Mouse (Mus musculus): ENCODE results near the gene Cdc42se1. TPM values are rescaled to one million over a fixed set of nuclear protein-coding genes. Genes with fewer than 3 reads are reported as not detected.

Cdc42se1 gene
- 48.7 and 61.6 TPM in 2 replicates for polyA plus RNA-seq (2014; fragmentation: Nextera tagmentation; extraction: Ambion mirVana)

DNA sequence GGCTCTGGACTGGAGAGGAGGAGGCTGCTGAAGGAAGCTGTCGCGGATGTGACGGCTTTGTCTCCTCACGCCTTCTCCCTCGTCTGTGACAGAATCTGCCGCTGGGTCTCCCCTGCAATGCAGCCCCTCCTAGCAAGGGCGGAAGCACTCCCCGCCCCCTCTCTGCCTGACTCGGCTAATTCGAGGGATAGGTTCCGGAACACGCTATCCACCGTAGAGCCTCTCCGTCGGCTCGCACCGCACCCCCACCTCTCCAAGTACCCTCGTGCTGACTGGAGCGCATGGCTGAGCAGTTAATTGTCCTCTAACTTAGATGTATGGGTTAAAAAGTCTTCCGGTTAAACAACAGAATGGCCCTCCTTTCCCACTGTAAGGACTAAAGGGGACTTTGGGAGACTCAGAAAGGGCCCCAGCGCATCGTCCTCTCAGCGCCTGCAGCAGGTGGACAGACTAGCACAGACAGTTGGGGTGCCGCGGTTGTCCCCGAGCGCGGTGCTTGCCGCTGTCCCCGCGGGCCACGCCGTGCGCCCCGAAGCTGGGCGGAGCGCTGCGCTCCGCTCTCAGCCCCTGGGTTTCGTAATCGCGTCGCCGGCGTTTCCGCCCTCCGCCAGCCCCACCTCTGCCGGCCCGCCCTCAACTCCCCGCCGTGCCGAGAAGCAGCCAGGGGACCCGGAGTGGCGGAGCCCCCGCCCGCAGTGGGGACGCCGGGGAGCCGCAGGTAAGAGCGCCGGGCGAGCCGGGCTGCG, at the start of gene Cdc42se1:
Cdc42se1 (plus strand) TSS at position 585 of the 746 bp plus-strand sequence.
- Histone ChIP-seq H3K36me3 (ENCODE audit: control insufficient read depth, insufficient read depth, low read length) (peaks cover 12% of the 10 kb centered on the region; the same call in 1 of the 2 replicates), H3K4me2 (ENCODE audit: low read depth, low read length) (peak within 1 kb of the TSS; percentile 96), H3K4me3 (ENCODE audit: low read depth, low read length) (peak within 1 kb of the TSS; percentile 81), H3K9me3 (ENCODE audit: control insufficient read depth, low read length) (no peaks in the 10 kb centered on the region), H3K27me3 (ENCODE audit: control insufficient read depth, insufficient read depth, low read length) (no peaks in the 10 kb centered on the region), H3K27ac (ENCODE audit: low read depth, low read length) (peak within 1 kb of the TSS; percentile 92), H3K9ac (replicated peaks; ENCODE audit: low read depth, low read length) (peak within 1 kb of the TSS; percentile 76), H3K4me1 (ENCODE audit: control insufficient read depth, insufficient read depth, low read length) (peaks cover 48% of the 10 kb centered on the region)
- ATAC-seq (ENCODE audit: low read depth), result peak; percentile 92
- WGBS, result under 1% methylated on average over 62 of the region's 64 CpGs

DNA sequence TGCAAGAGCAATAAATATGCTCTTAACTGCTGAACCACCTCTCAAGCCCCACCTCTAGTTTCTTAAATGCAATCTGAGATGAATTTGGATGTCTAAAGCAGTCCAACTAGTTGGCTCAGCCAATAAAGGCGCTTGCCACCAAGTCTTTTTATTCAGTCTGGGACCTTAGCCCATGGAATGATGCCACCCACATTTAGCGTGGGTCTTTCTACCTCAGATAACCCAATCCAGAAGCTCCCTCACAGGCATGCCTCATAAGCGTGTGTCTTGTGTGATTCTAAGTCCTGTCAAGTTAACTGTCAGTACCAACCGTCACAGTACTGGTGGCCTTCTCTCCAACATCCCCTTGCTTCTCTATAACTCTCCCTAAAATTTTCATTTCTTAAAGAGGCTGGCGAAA, 49.6 kb upstream of the Cdc42se1 start:
- 90% methylated on average over 5 of the region's 5 CpGs for WGBS
- Histone ChIP-seq H3K27ac (ENCODE audit: low read depth, low read length) (no peak overlapping the region), H3K27me3 (ENCODE audit: control insufficient read depth, insufficient read depth, low read length) (no peaks in the 10 kb centered on the region), H3K4me3 (ENCODE audit: low read depth, low read length) (no peak overlapping the region), H3K36me3 (ENCODE audit: control insufficient read depth, insufficient read depth, low read length) (peaks cover 5% of the 10 kb centered on the region; the same call in 1 of the 2 replicates), H3K4me1 (ENCODE audit: control insufficient read depth, insufficient read depth, low read length) (peaks cover under 1% of the 10 kb centered on the region; the same call in 1 of the 2 replicates), H3K4me2 (ENCODE audit: low read depth, low read length) (no peak overlapping the region), H3K9me3 (ENCODE audit: control insufficient read depth, low read length) (no peaks in the 10 kb centered on the region), H3K9ac (replicated peaks; ENCODE audit: low read depth, low read length) (no peak overlapping the region)
- no peak for ATAC-seq (ENCODE audit: low read depth)

DNA sequence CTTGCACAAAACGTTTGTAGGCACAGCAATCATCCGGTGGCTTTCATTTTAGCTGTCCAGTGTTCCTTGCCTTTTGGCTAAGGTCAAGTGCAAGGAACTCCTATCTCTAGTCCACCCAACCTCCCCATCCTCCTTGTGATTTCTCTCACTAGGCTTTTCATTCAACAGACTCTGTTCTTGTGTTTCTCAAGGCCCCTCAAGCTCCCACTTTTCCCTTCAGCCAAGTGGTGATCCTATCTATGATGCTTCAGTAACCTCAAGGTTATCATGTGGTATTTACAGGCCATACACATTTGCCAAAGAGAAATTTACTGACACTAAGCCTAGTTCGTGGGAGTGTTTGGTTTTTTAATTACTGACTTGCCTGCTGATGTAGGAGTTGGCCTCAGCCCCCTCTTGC, 48.6 kb upstream of the Cdc42se1 start:
- H3K27ac ChIP-seq (ENCODE audit: low read depth, low read length), result no peak overlapping the region
- H3K27me3 ChIP-seq (ENCODE audit: control insufficient read depth, insufficient read depth, low read length), result no peaks in the 10 kb centered on the region
- 81% methylated on average over 3 of the region's 3 CpGs for WGBS
- ATAC-seq (ENCODE audit: low read depth), result no peak
- H3K4me2 ChIP-seq (ENCODE audit: low read depth, low read length), result no peak overlapping the region
- H3K36me3 ChIP-seq (ENCODE audit: control insufficient read depth, insufficient read depth, low read length), result peaks cover 5% of the 10 kb centered on the region; the same call in 1 of the 2 replicates
- no peaks in the 10 kb centered on the region for H3K9me3 ChIP-seq (ENCODE audit: control insufficient read depth, low read length)
- H3K9ac ChIP-seq (replicated peaks; ENCODE audit: low read depth, low read length), result no peak overlapping the region
- H3K4me1 ChIP-seq (ENCODE audit: control insufficient read depth, insufficient read depth, low read length), result no peaks in the 10 kb centered on the region
- no peak overlapping the region for H3K4me3 ChIP-seq (ENCODE audit: low read depth, low read length)

DNA sequence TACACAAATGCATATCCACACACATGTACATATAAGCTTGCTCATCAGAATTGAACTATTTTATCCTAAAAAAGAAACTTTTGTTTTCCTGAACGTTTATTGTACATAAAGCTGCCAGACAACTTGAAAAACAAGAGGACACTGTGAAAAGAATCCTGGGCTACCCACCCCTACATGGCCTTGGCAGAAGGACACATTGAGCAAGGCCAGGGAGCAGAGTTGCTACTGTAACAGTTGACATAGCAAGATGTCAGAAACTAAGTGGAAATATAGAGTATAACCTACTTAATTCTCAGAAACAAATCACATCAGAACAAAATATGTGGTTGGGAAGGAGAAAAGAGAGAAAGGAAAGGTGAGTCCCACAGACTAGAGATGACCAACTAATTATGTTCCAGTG, 46.7 kb upstream of the Cdc42se1 start:
- H3K4me1 ChIP-seq (ENCODE audit: control insufficient read depth, insufficient read depth, low read length), result no peaks in the 10 kb centered on the region
- no peaks in the 10 kb centered on the region for H3K9me3 ChIP-seq (ENCODE audit: control insufficient read depth, low read length)
- H3K27ac ChIP-seq (ENCODE audit: low read depth, low read length), result no peak overlapping the region
- ATAC-seq (ENCODE audit: low read depth), result no peak
- no peak overlapping the region for H3K4me3 ChIP-seq (ENCODE audit: low read depth, low read length)
- peaks cover 10% of the 10 kb centered on the region for H3K36me3 ChIP-seq (ENCODE audit: control insufficient read depth, insufficient read depth, low read length)
- no peak overlapping the region for H3K9ac ChIP-seq (replicated peaks; ENCODE audit: low read depth, low read length)
- 55% methylated on average over 1 of the region's 1 CpGs for WGBS
- no peaks in the 10 kb centered on the region for H3K27me3 ChIP-seq (ENCODE audit: control insufficient read depth, insufficient read depth, low read length)
- H3K4me2 ChIP-seq (ENCODE audit: low read depth, low read length), result no peak overlapping the region

DNA sequence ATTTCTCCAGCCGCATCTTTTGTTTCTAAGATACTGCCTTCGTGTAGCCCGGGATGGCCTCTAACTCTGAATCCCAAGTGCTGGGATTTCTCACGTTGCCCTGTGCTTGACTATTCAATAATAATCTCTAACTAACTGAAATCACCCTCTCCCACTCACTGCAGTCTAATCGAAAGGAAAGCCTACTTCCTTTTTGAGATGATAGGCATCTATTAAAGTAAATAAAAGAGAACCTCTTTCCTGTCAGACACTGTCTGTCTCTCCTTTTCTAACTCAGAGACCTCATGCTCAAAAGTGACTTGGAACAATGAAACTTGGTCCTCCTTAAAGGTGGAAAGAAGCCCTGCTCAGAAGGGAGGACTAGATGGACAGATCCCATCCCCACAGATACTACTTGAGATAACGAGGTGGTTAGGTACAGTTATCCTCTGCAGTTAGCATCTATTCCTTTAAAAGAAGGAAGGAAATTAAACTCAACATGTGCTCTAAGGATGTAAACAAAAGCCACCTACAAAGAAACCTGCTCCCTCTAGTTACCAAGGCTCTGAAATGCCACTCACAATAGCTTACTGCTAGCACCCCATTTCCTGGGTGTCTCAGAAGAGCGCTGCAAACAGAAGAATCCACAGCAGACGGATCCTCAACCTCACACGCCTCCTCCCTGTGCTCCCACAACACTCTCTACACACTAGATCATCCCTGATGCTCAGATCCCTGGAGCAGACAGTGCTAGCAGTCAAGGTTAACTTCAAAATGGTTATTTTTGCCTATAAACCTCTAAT, 43.5 kb upstream of the Cdc42se1 start:
- no peaks in the 10 kb centered on the region for H3K4me1 ChIP-seq (ENCODE audit: control insufficient read depth, insufficient read depth, low read length)
- H3K27me3 ChIP-seq (ENCODE audit: control insufficient read depth, insufficient read depth, low read length), result no peaks in the 10 kb centered on the region
- peaks cover 28% of the 10 kb centered on the region for H3K36me3 ChIP-seq (ENCODE audit: control insufficient read depth, insufficient read depth, low read length)
- 94% methylated on average over 9 of the region's 9 CpGs for WGBS
- no peak overlapping the region for H3K9ac ChIP-seq (replicated peaks; ENCODE audit: low read depth, low read length)
- no peak overlapping the region for H3K4me2 ChIP-seq (ENCODE audit: low read depth, low read length)
- ATAC-seq (ENCODE audit: low read depth), result no peak
- H3K4me3 ChIP-seq (ENCODE audit: low read depth, low read length), result no peak overlapping the region
- H3K27ac ChIP-seq (ENCODE audit: low read depth, low read length), result no peak overlapping the region
- no peaks in the 10 kb centered on the region for H3K9me3 ChIP-seq (ENCODE audit: control insufficient read depth, low read length)

DNA sequence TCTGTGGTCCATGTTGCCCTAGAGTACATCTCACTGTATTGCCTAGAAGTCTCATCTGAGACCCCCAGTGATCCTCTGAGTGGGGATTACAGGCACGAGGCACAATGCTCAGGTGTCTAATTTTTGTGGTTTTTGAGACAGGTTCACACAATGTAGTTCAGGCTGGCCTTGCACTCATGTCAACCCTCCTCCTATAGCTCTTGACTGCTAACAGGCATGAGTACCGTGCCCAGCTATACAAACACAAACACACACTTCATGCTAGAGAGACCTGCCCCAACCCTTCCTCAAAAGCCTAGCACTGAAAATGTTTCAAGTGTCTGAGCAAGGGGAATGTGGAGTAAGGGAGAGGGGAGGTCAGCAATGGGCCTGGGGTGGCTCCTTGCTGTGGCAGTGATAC, 42.4 kb upstream of the Cdc42se1 start:
- Histone ChIP-seq H3K36me3 (ENCODE audit: control insufficient read depth, insufficient read depth, low read length) (peaks cover 28% of the 10 kb centered on the region), H3K27ac (ENCODE audit: low read depth, low read length) (no peak overlapping the region), H3K9ac (replicated peaks; ENCODE audit: low read depth, low read length) (no peak overlapping the region), H3K27me3 (ENCODE audit: control insufficient read depth, insufficient read depth, low read length) (no peaks in the 10 kb centered on the region), H3K4me3 (ENCODE audit: low read depth, low read length) (no peak overlapping the region), H3K4me2 (ENCODE audit: low read depth, low read length) (no peak overlapping the region), H3K9me3 (ENCODE audit: control insufficient read depth, low read length) (no peaks in the 10 kb centered on the region), H3K4me1 (ENCODE audit: control insufficient read depth, insufficient read depth, low read length) (no peaks in the 10 kb centered on the region)
- no peak for ATAC-seq (ENCODE audit: low read depth)
- 94% methylated on average over 2 of the region's 2 CpGs for WGBS

DNA sequence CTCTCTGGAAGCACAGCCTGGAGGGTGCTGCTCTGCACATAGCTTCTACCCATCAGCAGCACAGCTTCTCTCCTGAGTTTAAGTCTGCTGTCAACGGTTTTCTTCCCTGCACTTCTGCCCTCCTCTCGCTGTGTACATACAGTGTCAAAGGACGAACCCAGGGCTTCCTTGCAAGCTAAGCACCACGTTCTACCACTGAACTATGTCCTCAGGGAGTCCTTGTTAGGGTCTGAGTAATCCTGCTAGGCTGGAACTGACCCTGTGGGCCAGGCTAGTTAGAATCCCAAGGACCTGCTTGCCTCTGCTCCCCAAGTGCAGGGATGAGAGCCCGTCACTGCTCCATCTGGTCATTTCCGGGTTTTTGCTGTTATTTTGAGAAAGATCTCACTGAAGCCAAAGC, 41.6 kb upstream of the Cdc42se1 start:
- Histone ChIP-seq H3K27me3 (ENCODE audit: control insufficient read depth, insufficient read depth, low read length) (no peaks in the 10 kb centered on the region), H3K27ac (ENCODE audit: low read depth, low read length) (no peak overlapping the region), H3K9ac (replicated peaks; ENCODE audit: low read depth, low read length) (no peak overlapping the region), H3K4me2 (ENCODE audit: low read depth, low read length) (no peak overlapping the region), H3K4me1 (ENCODE audit: control insufficient read depth, insufficient read depth, low read length) (no peaks in the 10 kb centered on the region), H3K9me3 (ENCODE audit: control insufficient read depth, low read length) (no peaks in the 10 kb centered on the region), H3K36me3 (ENCODE audit: control insufficient read depth, insufficient read depth, low read length) (peaks cover 28% of the 10 kb centered on the region), H3K4me3 (ENCODE audit: low read depth, low read length) (no peak overlapping the region)
- ATAC-seq (ENCODE audit: low read depth), result no peak
- 92% methylated on average over 6 of the region's 6 CpGs for WGBS

DNA sequence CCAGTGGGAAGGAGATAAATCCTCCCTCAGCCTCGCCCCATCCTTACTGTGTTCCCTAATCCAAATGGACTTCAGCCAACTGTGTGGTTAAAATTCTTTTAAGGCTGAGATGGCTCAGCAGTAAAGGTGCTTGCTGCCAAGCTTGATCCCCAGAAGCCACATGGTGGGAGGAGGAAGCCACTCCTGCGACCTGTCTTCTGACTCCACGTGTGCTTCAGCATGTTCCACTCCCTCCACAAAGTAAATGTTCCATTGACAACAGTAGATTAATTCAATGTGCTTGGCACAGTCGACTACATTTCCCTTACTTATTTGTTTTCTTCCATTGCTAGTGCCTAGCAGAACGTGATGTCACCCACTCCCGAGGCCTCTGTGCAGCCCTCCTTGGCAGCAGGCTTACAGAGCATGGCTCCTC, 33.8 kb upstream of the Cdc42se1 start:
- Histone ChIP-seq H3K9me3 (ENCODE audit: control insufficient read depth, low read length) (no peaks in the 10 kb centered on the region), H3K4me3 (ENCODE audit: low read depth, low read length) (no peak overlapping the region), H3K36me3 (ENCODE audit: control insufficient read depth, insufficient read depth, low read length) (peaks cover 13% of the 10 kb centered on the region; the same call in 1 of the 2 replicates), H3K27me3 (ENCODE audit: control insufficient read depth, insufficient read depth, low read length) (no peaks in the 10 kb centered on the region), H3K4me1 (ENCODE audit: control insufficient read depth, insufficient read depth, low read length) (no peaks in the 10 kb centered on the region), H3K27ac (ENCODE audit: low read depth, low read length) (no peak overlapping the region), H3K9ac (replicated peaks; ENCODE audit: low read depth, low read length) (no peak overlapping the region), H3K4me2 (ENCODE audit: low read depth, low read length) (no peak overlapping the region)
- 83% methylated on average over 6 of the region's 6 CpGs for WGBS
- ATAC-seq (ENCODE audit: low read depth), result no peak

DNA sequence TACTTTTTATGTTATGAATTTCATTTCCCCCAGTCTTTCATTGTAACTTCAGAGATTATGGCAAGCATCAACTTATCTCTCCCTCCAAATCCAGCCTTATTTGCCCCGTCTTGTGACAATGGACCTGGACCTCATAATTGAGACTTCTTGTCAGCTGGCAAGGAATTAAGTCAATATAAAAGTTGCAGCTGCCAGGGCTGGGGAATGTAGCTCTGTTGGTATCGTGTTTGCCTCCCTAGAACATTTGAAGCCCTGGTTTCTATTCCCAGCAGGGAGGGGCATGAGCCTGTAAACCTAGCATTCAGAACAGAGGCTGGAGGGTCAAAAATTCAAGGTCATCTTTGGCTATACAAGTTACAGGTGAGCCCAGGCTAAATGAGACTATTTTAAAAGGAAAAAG, 32.8 kb upstream of the Cdc42se1 start:
- H3K36me3 ChIP-seq (ENCODE audit: control insufficient read depth, insufficient read depth, low read length), result peaks cover 19% of the 10 kb centered on the region; the same call in 1 of the 2 replicates
- 91% methylated on average over 2 of the region's 2 CpGs for WGBS

More for the DNA sequence above, 32.8 kb upstream of the Cdc42se1 start:
- H3K9me3 ChIP-seq (ENCODE audit: control insufficient read depth, low read length), result no peaks in the 10 kb centered on the region
- H3K4me2 ChIP-seq (ENCODE audit: low read depth, low read length), result no peak overlapping the region
- H3K4me3 ChIP-seq (ENCODE audit: low read depth, low read length), result no peak overlapping the region
- ATAC-seq (ENCODE audit: low read depth), result no peak
- no peaks in the 10 kb centered on the region for H3K27me3 ChIP-seq (ENCODE audit: control insufficient read depth, insufficient read depth, low read length)
- H3K4me1 ChIP-seq (ENCODE audit: control insufficient read depth, insufficient read depth, low read length), result no peaks in the 10 kb centered on the region
- H3K27ac ChIP-seq (ENCODE audit: low read depth, low read length), result no peak overlapping the region
- no peak overlapping the region for H3K9ac ChIP-seq (replicated peaks; ENCODE audit: low read depth, low read length)
